Mouse (Mus musculus) ovary, adult 10 weeks (tissue): ENCODE results near the gene Zpld1. TPM values are rescaled to one million over a fixed set of nuclear protein-coding genes. Genes with fewer than 3 reads are reported as not detected.

Experiments
- polyA plus RNA-seq: library from polyadenylated mRNA; stranded (reverse); fragments of 350-450 nt; fragmentation: Illumina TruSeq; extraction: RNeasy Lipid Tissue Mini Kit (QIAGEN cat#74804); gene quantifications from one replicate; pipeline ENCODE4 v1.2.3, GENCODE M21; 2014

Zpld1 gene
- 5.2 TPM for polyA plus RNA-seq

DNA sequence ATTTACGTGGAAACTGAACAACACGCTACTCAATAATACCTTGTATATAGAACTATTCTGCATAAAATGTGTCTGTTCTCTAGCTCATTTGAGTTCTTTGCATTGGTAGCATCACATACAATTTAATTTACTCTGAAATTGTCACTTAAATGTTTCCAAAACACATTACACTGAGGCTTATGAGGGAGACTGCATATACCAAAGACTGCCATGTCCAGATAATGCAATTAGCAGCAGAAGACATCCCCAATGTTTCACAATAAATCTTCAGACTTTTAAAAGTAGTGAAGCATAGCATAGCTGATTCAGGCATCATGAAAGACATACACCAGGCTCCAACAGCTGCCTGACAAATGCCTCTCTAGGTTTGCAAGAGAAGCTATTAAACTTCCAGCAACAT lies at the start of gene Zpld1:
TSS of gene Zpld1 (minus strand) at position 101 of the 400 bp plus-strand sequence.

